Mouse (Mus musculus) lung, postnatal 0 days (tissue): Measurements from ENCODE around the gene Olfr157.
"Not testable (repeated sequence)": the region's sequence is repeated elsewhere in the genome, so short reads cannot be mapped to it uniquely, and the experiment has no call there.

ENCODE experiments used
- CTCF ChIP-seq: IDR thresholded peaks from 2 replicates; pipeline ENCODE4 v1.5.1; 2016; ENCODE audit warnings: antibody characterized with exemption, mild to moderate bottlenecking
- EP300 ChIP-seq: IDR thresholded peaks from 2 replicates; pipeline ENCODE4 v1.6.1; 2016; ENCODE audit warnings: antibody characterized with exemption, mild to moderate bottlenecking, control low read depth

DNA sequence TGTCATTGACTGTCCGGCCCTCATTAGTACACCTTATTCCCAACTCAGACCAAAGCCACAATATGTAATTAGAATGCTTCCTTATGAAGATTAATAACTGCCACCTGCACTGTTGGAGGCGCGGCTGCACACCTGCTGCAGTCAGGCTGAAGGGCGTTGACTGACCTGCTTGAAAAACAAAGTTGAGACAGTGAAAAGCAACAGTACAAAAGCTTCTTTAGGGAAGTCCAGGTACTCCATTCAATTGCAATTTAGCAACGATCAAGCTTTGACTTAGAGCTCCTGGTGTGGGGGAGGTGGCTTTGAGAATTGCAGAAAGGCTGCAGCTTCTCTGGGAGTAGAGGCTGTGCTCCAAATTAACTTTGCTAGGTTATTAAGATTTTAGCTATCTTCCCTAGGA is 44.2 kb downstream of the Olfr157 start:
- TF ChIP-seq EP300, CTCF: not testable (repeated sequence)
